Mouse (Mus musculus) MEL (cell line): ENCODE measurements around the gene Epha4. TPM values are rescaled to one million over a fixed set of nuclear protein-coding genes. Genes with fewer than 3 reads are reported as not detected.

ENCODE experiments used
- DNase-seq: peaks from one replicate; pipeline ENCODE4 v3.0.0; 2011; ENCODE audit warnings: low read depth, low spot score
- H3K27ac ChIP-seq: 2 replicates; pipeline ENCODE4 v1.5.1; 2012; ENCODE audit warnings: low read depth, mild to moderate bottlenecking, control low read depth, low read length, moderate library complexity; ENCODE audit not compliant: control insufficient read depth
- H3K27me3 ChIP-seq, 2 experiments: fragments of 150-350 bp in 1 of 2; sonication (generic) in 1 of 2; 2 replicates each; pipeline ENCODE4 v1.6.1; 2012; ENCODE audit warnings: low read length in 2 of 2, mild to moderate bottlenecking in 2 of 2, improper control_type of control experiment in 1 of 2, moderate library complexity in 1 of 2; ENCODE audit not compliant: insufficient read depth in 2 of 2, control insufficient read depth in 1 of 2
- H3K36me3 ChIP-seq, 2 experiments: 2 replicates each; pipeline ENCODE4 v1.6.1; 2012 to 2014; ENCODE audit warnings: low read length in 2 of 2, improper control_type of control experiment in 1 of 2, inconsistent platforms in 1 of 2, mild to moderate bottlenecking in 1 of 2; ENCODE audit not compliant: insufficient read depth in 2 of 2, control insufficient read depth in 1 of 2
- H3K4me1 ChIP-seq, 2 experiments: fragments of 150-350 bp in 1 of 2; sonication (generic) in 1 of 2; 2 replicates each; pipeline ENCODE4 v1.6.1; 2012; ENCODE audit warnings: low read length in 2 of 2, improper control_type of control experiment in 1 of 2, mild to moderate bottlenecking in 1 of 2; ENCODE audit not compliant: insufficient read depth in 2 of 2, control insufficient read depth in 1 of 2
- H3K4me3 ChIP-seq, 2 experiments: fragments of 150-350 bp in 1 of 2; sonication (generic) in 1 of 2; 2 replicates each; pipeline ENCODE4 v1.5.1; 2012; ENCODE audit warnings: low read depth in 2 of 2, low read length in 2 of 2, mild to moderate bottlenecking in 2 of 2, moderate library complexity in 2 of 2, control low read depth in 1 of 2, improper control_type of control experiment in 1 of 2; ENCODE audit not compliant: control insufficient read depth in 1 of 2, insufficient read depth in 1 of 2
- H3K79me2 ChIP-seq: 2 replicates; pipeline ENCODE4 v1.6.1; 2012; ENCODE audit warnings: mild to moderate bottlenecking, low read length, moderate library complexity; ENCODE audit not compliant: control insufficient read depth, poor library complexity, insufficient read depth
- H3K9ac ChIP-seq: 2 replicates; pipeline ENCODE4 v1.6.1; 2012; ENCODE audit warnings: low read depth, mild to moderate bottlenecking, control low read depth, low read length, moderate library complexity; ENCODE audit not compliant: control insufficient read depth, poor library complexity, severe bottlenecking
- H3K9me3 ChIP-seq: fragments of 150-350 bp; sonication (generic); replicated peaks from 2 replicates; pipeline ENCODE4 v1.6.1; 2012; ENCODE audit warnings: mild to moderate bottlenecking, low read length, improper control_type of control experiment, moderate library complexity; ENCODE audit not compliant: insufficient read depth
- BHLHE40 ChIP-seq: IDR thresholded peaks from 2 replicates; pipeline ENCODE4 v1.6.1; 2012; ENCODE audit warnings: low read depth, mild to moderate bottlenecking, inconsistent platforms, low read length, improper control_type of control experiment, borderline replicate concordance
- CHD1 ChIP-seq: IDR thresholded peaks from 2 replicates; pipeline ENCODE4 v1.6.1; 2012; ENCODE audit warnings: low read depth, mild to moderate bottlenecking, inconsistent platforms, low read length, improper control_type of control experiment
- CHD2 ChIP-seq: IDR thresholded peaks from 2 replicates; pipeline ENCODE4 v1.6.1; 2011; ENCODE audit warnings: low read length, improper control_type of control experiment
- CTCF ChIP-seq, 3 experiments: IDR thresholded peaks in 2 of 3; conservative IDR thresholded peaks in 1 of 3; 2 replicates each; pipeline ENCODE4 v1.5.1; 2011 to 2012; ENCODE audit warnings: low read length in 3 of 3, low read depth in 2 of 3, mild to moderate bottlenecking in 2 of 3, improper control_type of control experiment in 1 of 3, inconsistent platforms in 1 of 3, mixed read lengths in 1 of 3, moderate library complexity in 1 of 3; ENCODE audit not compliant: control insufficient read depth in 1 of 3, insufficient read depth in 1 of 3, poor library complexity in 1 of 3, severe bottlenecking in 1 of 3
- E2F4 ChIP-seq: IDR thresholded peaks from 2 replicates; pipeline ENCODE4 v1.6.1; 2011; ENCODE audit warnings: low read depth, low read length, improper control_type of control experiment, borderline replicate concordance
- ELF1 ChIP-seq: IDR thresholded peaks from 2 replicates; pipeline ENCODE4 v1.6.1; 2014; ENCODE audit warnings: low read depth, mild to moderate bottlenecking, inconsistent platforms, low read length, improper control_type of control experiment, moderate library complexity
- ETS1 ChIP-seq: IDR thresholded peaks from 2 replicates; pipeline ENCODE4 v1.6.1; 2012; ENCODE audit warnings: low read depth, mild to moderate bottlenecking, inconsistent platforms, low read length, improper control_type of control experiment, moderate library complexity
- GABPA ChIP-seq: IDR thresholded peaks from 2 replicates; pipeline ENCODE4 v1.6.1; 2012; ENCODE audit warnings: low read depth, mild to moderate bottlenecking, inconsistent platforms, low read length, improper control_type of control experiment, moderate library complexity
- HCFC1 ChIP-seq: IDR thresholded peaks from 2 replicates; pipeline ENCODE4 v1.6.1; 2012; ENCODE audit warnings: low read depth, mild to moderate bottlenecking, inconsistent platforms, low read length, improper control_type of control experiment, moderate library complexity
- JUND ChIP-seq: IDR thresholded peaks from 2 replicates; pipeline ENCODE4 v1.6.1; 2011; ENCODE audit warnings: low read depth, mild to moderate bottlenecking, improper control_type of control experiment, low read length
- KAT2A ChIP-seq: conservative IDR thresholded peaks from 2 replicates; pipeline ENCODE4 v1.6.1; 2012; ENCODE audit warnings: low read depth, low read length, improper control_type of control experiment, inconsistent platforms
- MAX ChIP-seq: IDR thresholded peaks from 2 replicates; pipeline ENCODE4 v1.6.1; 2011; ENCODE audit warnings: low read length, improper control_type of control experiment
- MAZ ChIP-seq: IDR thresholded peaks from 2 replicates; pipeline ENCODE4 v1.6.1; 2012; ENCODE audit warnings: low read depth, mild to moderate bottlenecking, inconsistent platforms, low read length, improper control_type of control experiment
- MEF2A ChIP-seq: IDR thresholded peaks from 2 replicates; pipeline ENCODE4 v1.6.1; 2014; ENCODE audit warnings: low read depth, mild to moderate bottlenecking, inconsistent platforms, low read length, improper control_type of control experiment; ENCODE audit not compliant: poor library complexity, insufficient replicate concordance, severe bottlenecking; ENCODE audit errors: extremely low read depth
- MYB ChIP-seq: IDR thresholded peaks from 2 replicates; pipeline ENCODE4 v1.6.1; 2011; ENCODE audit warnings: mild to moderate bottlenecking, low read depth, low read length, improper control_type of control experiment
- MYC ChIP-seq: IDR thresholded peaks from 2 replicates; pipeline ENCODE4 v1.6.1; 2011; ENCODE audit warnings: low read depth, mild to moderate bottlenecking, low read length, improper control_type of control experiment, moderate library complexity
- NELFE ChIP-seq: IDR thresholded peaks from 2 replicates; pipeline ENCODE4 v1.6.1; 2011; ENCODE audit warnings: low read depth, low read length, improper control_type of control experiment
- POLR2A ChIP-seq, 2 experiments: IDR thresholded peaks; 2 replicates each; pipeline ENCODE4 v1.6.1; 2011 to 2012; ENCODE audit warnings: low read length in 2 of 2, mild to moderate bottlenecking in 2 of 2, control low read depth in 1 of 2, improper control_type of control experiment in 1 of 2, low read depth in 1 of 2, moderate library complexity in 1 of 2; ENCODE audit not compliant: control insufficient read depth in 1 of 2, insufficient read depth in 1 of 2, poor library complexity in 1 of 2
- POLR2AphosphoS2 ChIP-seq: IDR thresholded peaks from 2 replicates; pipeline ENCODE4 v1.6.1; 2011; ENCODE audit warnings: low read length, improper control_type of control experiment
- POLR2AphosphoS5 ChIP-seq: IDR thresholded peaks from 2 replicates; pipeline ENCODE4 v1.6.1; 2012; ENCODE audit warnings: low read depth, borderline replicate concordance, mild to moderate bottlenecking, inconsistent platforms, low read length, moderate library complexity, mixed read lengths
- RCOR1 ChIP-seq: IDR thresholded peaks from 2 replicates; pipeline ENCODE4 v1.6.1; 2012; ENCODE audit warnings: low read depth, mild to moderate bottlenecking, inconsistent platforms, low read length, improper control_type of control experiment
- SIN3A ChIP-seq: IDR thresholded peaks from 2 replicates; pipeline ENCODE4 v1.6.1; 2012; ENCODE audit warnings: low read length, improper control_type of control experiment, inconsistent platforms
- SMC3 ChIP-seq: IDR thresholded peaks from 2 replicates; pipeline ENCODE4 v1.6.1; 2011; ENCODE audit warnings: low read depth, low read length, improper control_type of control experiment
- TAL1 ChIP-seq: IDR thresholded peaks from 2 replicates; pipeline ENCODE4 v1.6.1; 2012; ENCODE audit warnings: mild to moderate bottlenecking, inconsistent platforms, low read length, moderate library complexity, mixed read lengths
- TBP ChIP-seq: IDR thresholded peaks from 2 replicates; pipeline ENCODE4 v1.8.0; 2011; ENCODE audit warnings: low read depth, low read length, improper control_type of control experiment
- TCF12 ChIP-seq: IDR thresholded peaks from 2 replicates; pipeline ENCODE4 v1.6.1; 2014; ENCODE audit warnings: low read depth, mild to moderate bottlenecking, inconsistent platforms, low read length, improper control_type of control experiment, moderate library complexity
- UBTF ChIP-seq: IDR thresholded peaks from 2 replicates; pipeline ENCODE4 v1.6.1; 2012; ENCODE audit warnings: low read depth, mild to moderate bottlenecking, inconsistent platforms, low read length, improper control_type of control experiment, moderate library complexity, borderline replicate concordance; ENCODE audit not compliant: insufficient read depth
- USF1 ChIP-seq: IDR thresholded peaks from 2 replicates; pipeline ENCODE4 v1.6.1; 2014; ENCODE audit warnings: low read depth, mild to moderate bottlenecking, inconsistent platforms, low read length, improper control_type of control experiment, moderate library complexity
- USF2 ChIP-seq, 2 experiments: IDR thresholded peaks; 2 replicates each; pipeline ENCODE4 v1.6.1; 2011 to 2012; ENCODE audit warnings: improper control_type of control experiment in 2 of 2, low read length in 2 of 2, borderline replicate concordance in 1 of 2, inconsistent platforms in 1 of 2, low read depth in 1 of 2, mild to moderate bottlenecking in 1 of 2; ENCODE audit not compliant: insufficient read depth in 1 of 2
- ZKSCAN1 ChIP-seq: IDR thresholded peaks from 2 replicates; pipeline ENCODE4 v1.6.1; 2012; ENCODE audit warnings: low read depth, mild to moderate bottlenecking, inconsistent platforms, low read length, improper control_type of control experiment, moderate library complexity
- ZMIZ1 ChIP-seq: IDR thresholded peaks from 2 replicates; pipeline ENCODE4 v1.6.1; 2012; ENCODE audit warnings: low read depth, mild to moderate bottlenecking, inconsistent platforms, low read length, improper control_type of control experiment, moderate library complexity
- ZNF384 ChIP-seq: IDR thresholded peaks from 2 replicates; pipeline ENCODE4 v1.6.1; 2012; ENCODE audit warnings: low read depth, mild to moderate bottlenecking, inconsistent platforms, low read length, improper control_type of control experiment
- polyA plus RNA-seq, 2 experiments: library from polyadenylated mRNA; stranded (reverse) in 1 of 2; unstranded in 1 of 2; fragments of >175 nt in 1 of 2; fragments of >200 nt in 1 of 2; gene quantifications; 2 replicates each; pipeline versions ENCODE4 v1.2.1 to v1.2.4; 2012; ENCODE audit warnings: low replicate concordance in 2 of 2, low read depth in 1 of 2; ENCODE audit not compliant: insufficient read length in 2 of 2, insufficient read depth in 1 of 2, missing spikeins in 1 of 2
- total RNA-seq: library from RNA; depleted of rRNA; stranded (reverse); fragments of 300-350 nt; gene quantifications from 2 replicates; pipeline ENCODE4 v1.2.3, GENCODE M21; 2012

The Epha4 gene
- total and polyA plus RNA-seq, 3 experiments, result not detected

- Histone ChIP-seq H3K27ac (no peak overlapping the region), H3K27me3 (no peaks in the 10 kb centered on the region), H3K79me2 (no peaks in the 10 kb centered on the region), H3K36me3 (no peaks in the 10 kb centered on the region), H3K9me3 (no peaks in the 10 kb centered on the region), H3K4me3 (no peak overlapping the region)
- DNase-seq, result no peak
- TF ChIP-seq GABPA (no peak), CTCF (IDR thresholded peaks at IDR 0.05 in 2 of 3, conservative IDR thresholded peaks at IDR 0.05 in 1 of 3; ENCODE audit: control insufficient read depth in 1 of 3, insufficient read depth in 1 of 3, low read depth in 2 of 3, low read length in 3 of 3, poor library complexity in 1 of 3, severe bottlenecking in 1 of 3) (no peak), MEF2A (no peak), MYB (no peak), KAT2A (no peak), UBTF (no peak), ZMIZ1 (no peak), ZKSCAN1 (no peak), NELFE (no peak), USF2 (IDR thresholded peaks at IDR 0.05; ENCODE audit: borderline replicate concordance in 1 of 2, insufficient read depth in 1 of 2, low read depth in 1 of 2, low read length in 2 of 2) (no peak), POLR2AphosphoS2 (no peak), TBP (no peak), RCOR1 (no peak), ZNF384 (no peak), SIN3A (no peak), CHD1 (no peak), TAL1 (no peak), POLR2A (IDR thresholded peaks at IDR 0.05; ENCODE audit: control insufficient read depth in 1 of 2, insufficient read depth in 1 of 2, low read depth in 1 of 2, low read length in 2 of 2, poor library complexity in 1 of 2) (no peak), ETS1 (no peak)
- TF ChIP-seq, all 39 proteins: peak for 0
- H3K4me1 ChIP-seq, result no peaks in the 10 kb centered on the region
- H3K9ac ChIP-seq, result no peak overlapping the region
Observed at GRCm38 (mm10) chr1:77450201-77450600, 64.7 kb downstream of the Epha4 start.

GRCm38 (mm10) chr1:77447061-77447614 lies 67.8 kb downstream of the Epha4 start:
- Histone ChIP-seq H3K4me1 (no peaks in the 10 kb centered on the region), H3K9me3 (no peaks in the 10 kb centered on the region), H3K79me2 (no peaks in the 10 kb centered on the region), H3K9ac (no peak overlapping the region), H3K36me3 (no peaks in the 10 kb centered on the region), H3K27ac (no peak overlapping the region), H3K4me3 (no peak overlapping the region), H3K27me3 (no peaks in the 10 kb centered on the region)
- TF ChIP-seq JUND, result no peak
- TF ChIP-seq ETS1, result no peak
- TF ChIP-seq MAZ, result no peak
- TF ChIP-seq POLR2AphosphoS5, result no peak
- no peak for TF ChIP-seq CHD1
- TF ChIP-seq BHLHE40, result no peak
- no peak for TF ChIP-seq CHD2
- no peak for TF ChIP-seq MYC
- no peak for TF ChIP-seq TBP
- no peak for TF ChIP-seq POLR2AphosphoS2
- no peak for TF ChIP-seq E2F4
- no peak for TF ChIP-seq HCFC1
- no peak for TF ChIP-seq ELF1
- TF ChIP-seq SMC3, result no peak
- TF ChIP-seq USF1, result no peak
- no peak for TF ChIP-seq TCF12
- TF ChIP-seq MAX, result no peak
- no peak for TF ChIP-seq ZKSCAN1
- no peak for TF ChIP-seq NELFE
- no peak for DNase-seq
